Mouse (Mus musculus): ENCODE data around the gene Erg. TPM values are rescaled to one million over a fixed set of nuclear protein-coding genes. Genes with fewer than 3 reads are reported as not detected.
A peak's percentile ranks its signal among the peaks of the same experiment; 100 is the strongest.

Erg gene
- total and polyA plus RNA-seq, 3 experiments: 0.11 to 0.81 (median 0.34) TPM

GRCm38 (mm10) chr16:95496582-95497300 lies 89.7 kb downstream of the Erg start:
- dilution Hi-C loops (cut with MboI; ENCODE audit: extremely low pct_ligation_motif_present, extremely low pct_unique_long_range_greater_than_20kb, low sequenced_read_pairs) (no loop called here), in situ Hi-C loops (cut with MboI; ENCODE audit: low pct_ligation_motif_present, low pct_unique_long_range_greater_than_20kb, low sequenced_read_pairs) (no loop called here)
- Histone ChIP-seq H3K4me3 (replicated peaks in 1 of 3; ENCODE audit: low read depth in 2 of 3, low read length in 2 of 3, poor library complexity in 1 of 3) (no peak overlapping the region), H3K36me3 (replicated peaks in 1 of 2; ENCODE audit: control insufficient read depth in 1 of 2, insufficient read depth in 1 of 2, low read length in 1 of 2) (no peaks in the 10 kb centered on the region), H3K79me2 (replicated peaks; ENCODE audit: control insufficient read depth, extremely low read depth, insufficient read depth, poor library complexity, severe bottlenecking) (no peaks in the 10 kb centered on the region), H3K9me3 (replicated peaks; ENCODE audit: low read length) (no peaks in the 10 kb centered on the region), H3K27ac (ENCODE audit: insufficient read depth, low read depth) (no peak overlapping the region), H3K4me2 (ENCODE audit: insufficient read depth, low read depth, poor library complexity, severe bottlenecking) (no peak overlapping the region), H3K9ac (ENCODE audit: insufficient read depth, low read depth) (no peak overlapping the region), H3K27me3 (replicated peaks) (no peaks in the 10 kb centered on the region), H3K4me1 (ENCODE audit: control insufficient read depth in 1 of 2, insufficient read depth in 2 of 2) (no peaks in the 10 kb centered on the region)
- DNase-seq (ENCODE audit: extremely low read depth): no peak
- TF ChIP-seq ETS1 (conservative IDR thresholded peaks at IDR 0.05; ENCODE audit: low read depth, low read length) (no peak), NELFE (IDR thresholded peaks at IDR 0.05; ENCODE audit: low read depth, low read length) (no peak), KAT2A (IDR thresholded peaks at IDR 0.05; ENCODE audit: insufficient replicate concordance, low read length) (no peak), ZNF384 (IDR thresholded peaks at IDR 0.05; ENCODE audit: low read depth, low read length) (no peak), NRF1 (IDR thresholded peaks at IDR 0.05; ENCODE audit: low read depth, low read length) (no peak), UBTF (IDR thresholded peaks at IDR 0.05; ENCODE audit: low read depth, low read length) (peak; percentile 80; the same call in 1 of the 2 replicates), MXI1 (IDR thresholded peaks at IDR 0.05; ENCODE audit: low read depth, low read length) (no peak), ZKSCAN1 (IDR thresholded peaks at IDR 0.05; ENCODE audit: borderline replicate concordance, low read depth, low read length) (no peak), MYC (IDR thresholded peaks at IDR 0.05; ENCODE audit: low read depth, low read length) (no peak), RAD21 (IDR thresholded peaks at IDR 0.05; ENCODE audit: low read depth, low read length) (no peak), SMC3 (IDR thresholded peaks at IDR 0.05; ENCODE audit: low read depth, low read length) (no peak), HCFC1 (IDR thresholded peaks at IDR 0.05; ENCODE audit: low read depth, low read length) (no peak), TBP (conservative IDR thresholded peaks at IDR 0.05; ENCODE audit: low read depth, low read length) (peak; percentile 89)

GRCm38 (mm10) chr16:95494108-95494507 lies 92.3 kb downstream of the Erg start:
- Histone ChIP-seq H3K27me3 (replicated peaks) (no peaks in the 10 kb centered on the region), H3K36me3 (replicated peaks in 1 of 2; ENCODE audit: control insufficient read depth in 1 of 2, insufficient read depth in 1 of 2, low read length in 1 of 2) (no peaks in the 10 kb centered on the region), H3K4me1 (ENCODE audit: control insufficient read depth in 1 of 2, insufficient read depth in 2 of 2) (no peaks in the 10 kb centered on the region), H3K4me2 (ENCODE audit: insufficient read depth, low read depth, poor library complexity, severe bottlenecking) (no peak overlapping the region), H3K4me3 (replicated peaks in 1 of 3; ENCODE audit: low read depth in 2 of 3, low read length in 2 of 3, poor library complexity in 1 of 3) (no peak overlapping the region), H3K9ac (ENCODE audit: insufficient read depth, low read depth) (no peak overlapping the region), H3K27ac (ENCODE audit: insufficient read depth, low read depth) (no peak overlapping the region), H3K9me3 (replicated peaks; ENCODE audit: low read length) (no peaks in the 10 kb centered on the region), H3K79me2 (replicated peaks; ENCODE audit: control insufficient read depth, extremely low read depth, insufficient read depth, poor library complexity, severe bottlenecking) (no peaks in the 10 kb centered on the region)
- in situ Hi-C loops (cut with MboI; ENCODE audit: low pct_ligation_motif_present, low pct_unique_long_range_greater_than_20kb, low sequenced_read_pairs): no loop called here
- dilution Hi-C loops (cut with MboI; ENCODE audit: extremely low pct_ligation_motif_present, extremely low pct_unique_long_range_greater_than_20kb, low sequenced_read_pairs): no loop called here
- DNase-seq (ENCODE audit: extremely low read depth): no peak
- no peak for TF ChIP-seq MXI1 (IDR thresholded peaks at IDR 0.05; ENCODE audit: low read depth, low read length)
- no peak for TF ChIP-seq USF2 (conservative IDR thresholded peaks at IDR 0.05; ENCODE audit: low read depth, low read length)
- TF ChIP-seq NRF1 (IDR thresholded peaks at IDR 0.05; ENCODE audit: low read depth, low read length): no peak
- TF ChIP-seq SMC3 (IDR thresholded peaks at IDR 0.05; ENCODE audit: low read depth, low read length): no peak
- TF ChIP-seq PAX5 (IDR thresholded peaks at IDR 0.05; ENCODE audit: low read length): no peak
- no peak for TF ChIP-seq TCF12 (IDR thresholded peaks at IDR 0.05; ENCODE audit: low read depth, low read length)
- no peak for TF ChIP-seq ZC3H11A (IDR thresholded peaks at IDR 0.05; ENCODE audit: low read depth, low read length)
- TF ChIP-seq ZMIZ1 (IDR thresholded peaks at IDR 0.05; ENCODE audit: low read depth, low read length): no peak
- TF ChIP-seq CHD1 (IDR thresholded peaks at IDR 0.05; ENCODE audit: low read depth, low read length): no peak
- no peak for TF ChIP-seq GABPA (IDR thresholded peaks at IDR 0.05; ENCODE audit: insufficient replicate concordance, low read depth, low read length)
- TF ChIP-seq ZKSCAN1 (IDR thresholded peaks at IDR 0.05; ENCODE audit: borderline replicate concordance, low read depth, low read length): no peak
- TF ChIP-seq MAFK (IDR thresholded peaks at IDR 0.05; ENCODE audit: insufficient replicate concordance, low read length): no peak
